Mouse (Mus musculus) granulocyte monocyte progenitor cell, adult 5-6 weeks (primary cell): ENCODE results near the gene Epha1. TPM values are rescaled to one million over a fixed set of nuclear protein-coding genes. Genes with fewer than 3 reads are reported as not detected.
A peak's percentile ranks its signal among the peaks of the same experiment; 100 is the strongest.

Experiments used
- ATAC-seq: replicated peaks from 2 replicates; pipeline ENCODE4 v1.8.0; 2016; ENCODE audit warnings: mild to moderate bottlenecking, moderate TSS enrichment, inconsistent platforms; ENCODE audit not compliant: poor library complexity, severe bottlenecking
- total RNA-seq, 2 experiments: library from RNA; stranded (forward) in 1 of 2; stranded (reverse) in 1 of 2; fragments of 200-712, 200-1000 nt in 1 of 2; fragments of >200 nt in 1 of 2; fragmentation: Nextera tagmentation in 1 of 2; gene quantifications; 2 replicates each; pipeline ENCODE4 v1.2.3; 2014 to 2017

Epha1 gene
- total RNA-seq, 2 experiments from 2014 or later = 0.86 TPM; not detected in 1

DNA sequence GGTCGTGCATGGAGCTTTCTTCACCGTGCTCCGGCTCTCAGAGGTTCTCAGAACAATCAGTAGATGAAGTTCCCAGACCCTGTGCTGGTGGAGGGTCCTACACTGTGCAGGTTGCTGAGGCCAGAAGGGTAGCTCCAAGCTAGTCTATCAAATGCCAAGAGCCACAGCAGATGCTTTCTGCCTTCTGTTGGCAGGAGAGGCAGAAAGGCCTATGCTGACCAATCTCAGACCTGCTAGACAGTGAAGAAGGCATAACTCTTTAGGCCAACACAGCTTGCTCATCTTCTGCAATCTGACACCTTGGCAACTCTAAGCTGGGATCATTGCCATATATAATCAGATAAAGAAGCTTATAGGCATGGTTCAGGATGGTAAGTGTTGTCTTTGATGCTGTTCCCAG is 42.9 kb downstream of the Epha1 start:
- ATAC-seq = no peak

DNA sequence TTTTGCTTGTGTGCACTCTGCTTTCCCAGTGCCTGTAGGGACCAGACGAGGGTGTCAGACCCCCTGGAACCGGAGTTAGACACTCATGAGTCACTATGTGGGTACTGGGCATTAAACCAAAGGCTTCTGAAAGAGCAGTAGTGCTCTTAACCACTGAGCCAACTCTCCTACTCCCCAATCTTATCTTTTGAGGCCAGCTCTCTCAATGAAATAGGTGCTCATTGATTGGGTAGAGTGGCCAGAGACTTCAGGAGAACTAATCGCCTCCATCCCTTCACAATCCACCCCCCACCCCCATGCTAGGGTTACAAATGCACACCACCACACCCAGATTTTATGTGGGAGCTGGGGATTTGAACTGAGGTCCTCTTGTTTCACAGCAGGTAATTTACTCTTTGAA is 44.3 kb downstream of the Epha1 start:
- no peak for ATAC-seq

DNA sequence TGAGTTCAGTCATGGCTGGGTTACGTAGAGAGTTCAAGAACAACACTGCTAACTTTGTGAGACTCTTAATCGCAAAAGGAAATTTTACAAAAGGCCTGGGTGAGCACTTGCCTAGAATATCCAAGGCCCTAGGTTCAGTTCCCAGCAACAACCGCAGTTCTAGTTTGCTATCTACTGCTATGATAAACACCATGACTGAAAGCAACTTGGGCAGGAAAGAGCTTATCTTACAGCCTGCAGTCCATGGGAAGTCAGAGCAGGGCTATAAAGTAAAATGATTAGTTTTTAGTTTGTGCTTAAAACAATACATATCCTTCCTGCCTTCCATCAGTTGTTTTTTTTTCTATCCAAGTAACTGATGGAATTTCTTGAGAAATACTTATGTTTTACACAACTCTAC is 46.6 kb downstream of the Epha1 start:
- ATAC-seq = no peak

DNA sequence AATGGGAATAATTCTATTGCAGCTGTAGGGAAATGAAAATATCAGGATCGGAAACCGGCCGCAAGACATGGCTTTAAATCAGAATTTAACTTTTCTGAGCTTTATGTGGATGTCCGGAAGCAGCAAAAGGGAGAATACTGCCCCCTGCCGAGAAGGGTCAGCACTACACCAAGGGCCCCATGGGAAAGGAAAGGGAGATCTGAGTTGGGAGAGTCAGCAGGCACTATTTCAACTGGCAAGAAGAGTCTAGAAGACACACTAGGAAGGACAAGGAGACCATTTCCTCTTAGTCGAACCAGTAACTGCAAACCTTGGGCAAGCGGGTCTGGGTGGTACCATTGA is 47.8 kb downstream of the Epha1 start:
- peak; percentile 83 for ATAC-seq

DNA sequence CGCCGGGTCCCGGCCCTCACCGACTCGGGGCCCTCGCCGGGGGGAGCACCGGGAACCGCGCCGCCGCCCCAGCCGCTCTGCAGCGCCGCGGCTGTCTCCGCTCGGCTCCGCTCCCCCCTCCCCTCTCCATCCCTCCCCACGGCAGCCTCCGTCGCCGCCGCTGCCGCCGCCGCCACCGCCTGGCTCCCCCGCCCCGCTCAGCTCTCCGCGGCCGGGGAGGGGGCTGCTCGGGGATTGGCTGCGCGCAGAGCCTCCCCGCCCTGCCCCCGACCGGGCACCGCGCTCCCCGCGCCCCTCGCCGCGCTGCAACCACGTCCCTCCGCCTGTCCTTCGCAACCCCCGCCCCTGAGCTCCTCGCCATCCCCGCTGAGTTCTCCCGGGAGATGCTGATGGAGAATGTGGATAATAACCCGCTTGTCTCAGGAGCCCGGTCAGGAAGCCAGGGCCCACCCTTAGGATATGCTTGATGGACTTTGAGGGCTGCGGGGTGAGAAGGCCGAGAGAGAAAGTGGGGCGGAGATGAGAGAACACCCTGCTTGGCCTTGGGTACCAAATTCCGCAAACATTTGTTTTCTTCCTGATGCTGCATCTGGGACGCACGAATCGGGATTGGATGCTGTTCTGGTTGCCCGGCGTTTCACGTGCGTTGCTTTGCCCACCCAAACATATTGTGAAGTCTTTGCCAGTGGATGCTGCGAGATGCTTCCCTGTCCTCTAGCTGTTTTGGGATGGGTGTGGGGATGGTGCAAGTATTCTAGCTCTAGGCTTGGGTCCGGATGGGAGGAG is 48.4 kb downstream of the Epha1 start, which contains the start of gene Fam131b:
Fam131b (minus strand) TSS at position 162 of the 786 bp plus-strand sequence.
- peak; percentile 20; the same call in 1 of the 2 replicates for ATAC-seq

DNA sequence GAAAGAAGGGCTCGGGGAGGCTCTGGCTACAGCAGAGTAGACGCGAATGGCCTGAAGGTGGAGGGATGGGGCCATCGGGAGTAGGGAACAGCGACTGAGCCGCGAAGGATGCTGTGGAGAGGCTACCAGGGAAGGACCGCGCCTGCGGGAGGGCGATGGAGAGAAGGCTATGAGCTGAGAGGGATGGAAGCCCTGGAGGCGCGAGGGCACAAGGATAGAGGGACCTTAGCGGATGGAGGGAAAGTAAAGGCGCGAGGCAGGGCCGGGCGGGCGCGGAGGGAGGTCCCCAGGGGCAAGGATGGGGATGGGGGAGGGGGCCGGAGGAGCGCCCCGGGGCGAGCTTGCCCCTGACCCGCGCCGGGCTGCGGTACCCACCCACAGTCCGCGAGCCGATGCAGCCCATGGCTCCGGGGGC is 49.0 kb downstream of the Epha1 start:
- peak; percentile 2; the same call in 1 of the 2 replicates for ATAC-seq

DNA sequence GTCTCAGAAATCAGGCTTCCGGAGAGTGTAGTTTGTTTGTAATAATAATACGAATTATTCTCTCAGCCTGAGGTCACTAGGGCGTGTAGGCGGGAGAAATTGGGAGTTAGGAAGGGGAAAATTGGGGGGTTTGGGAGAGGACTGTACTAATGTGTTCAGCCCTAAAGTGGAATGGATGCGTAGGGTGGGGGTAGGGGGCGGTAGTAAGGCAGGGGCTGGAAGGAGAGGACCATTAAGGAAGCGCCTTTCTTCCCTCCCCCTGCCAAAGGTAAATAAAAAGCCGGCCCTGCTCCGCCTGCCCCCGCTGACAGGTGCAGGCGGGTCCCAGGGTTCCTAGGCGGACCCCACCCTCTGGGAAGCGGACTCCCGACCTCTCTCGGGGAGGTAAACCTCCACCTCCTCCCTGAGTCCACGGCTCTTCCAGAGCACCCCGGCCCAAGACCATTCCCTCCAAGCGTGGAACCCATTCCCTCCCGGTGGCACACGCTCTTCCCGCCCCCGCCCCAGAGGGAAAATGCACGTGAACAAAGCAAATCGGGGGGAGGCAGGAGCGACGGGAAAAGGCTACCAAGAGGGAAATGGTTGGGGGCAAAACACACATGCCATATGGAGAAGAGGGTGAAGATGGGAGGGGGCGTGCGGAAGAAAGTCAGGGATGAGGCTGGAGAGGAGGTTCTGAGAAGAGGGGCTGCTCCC is 49.5 kb downstream of the Epha1 start:
- ATAC-seq = no peak

DNA sequence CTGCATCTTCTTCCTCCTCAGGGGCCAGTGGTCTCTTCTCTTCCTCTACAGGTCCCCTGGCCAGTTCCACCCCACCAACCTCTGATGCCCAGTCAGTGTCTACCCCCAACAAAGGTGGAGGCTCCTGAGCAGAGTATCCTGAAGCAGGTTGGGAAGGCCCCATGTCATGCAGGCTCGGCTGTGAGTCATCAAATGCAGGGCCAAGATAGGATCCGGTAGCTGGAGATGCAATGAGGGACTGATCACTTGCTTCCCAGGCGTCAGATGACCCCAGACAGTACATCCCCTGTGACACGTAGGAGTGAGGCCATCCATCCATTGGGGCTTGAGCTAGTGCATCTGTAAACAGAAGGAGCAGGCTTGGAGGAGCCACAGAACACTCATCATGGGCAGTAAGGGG is 54.8 kb downstream of the Epha1 start:
- no peak for ATAC-seq

DNA sequence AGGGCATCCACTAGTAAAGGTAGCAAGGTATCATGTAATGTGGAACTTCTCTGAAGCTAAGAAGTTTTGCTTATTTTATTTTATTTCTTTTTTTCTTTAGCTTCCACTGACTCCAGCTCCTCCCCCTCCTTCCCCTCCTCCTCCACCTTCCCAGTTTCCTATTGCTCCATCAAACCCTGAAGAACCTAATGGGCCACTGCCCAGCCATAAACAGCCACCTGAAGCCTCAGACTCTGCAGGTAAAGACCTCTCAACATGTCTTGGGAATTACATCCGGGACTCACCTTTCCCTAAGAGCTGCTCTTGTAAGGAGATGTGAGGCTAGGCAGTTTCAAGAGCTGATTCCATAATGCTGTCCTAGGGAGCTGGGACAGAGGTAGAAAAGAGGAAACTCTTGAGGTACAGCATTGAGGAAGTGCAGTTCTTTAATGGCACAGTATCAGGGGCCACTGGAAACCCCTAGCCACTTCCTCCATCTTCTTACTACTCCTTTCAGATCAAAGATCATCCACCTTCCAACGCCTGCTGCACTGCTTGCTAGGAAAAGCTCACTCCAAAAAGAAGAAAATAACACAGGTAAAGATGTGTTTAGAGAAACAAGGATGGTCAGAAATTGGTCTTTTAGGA is 62.5 kb downstream of the Epha1 start:
- ATAC-seq = peak; percentile 96

DNA sequence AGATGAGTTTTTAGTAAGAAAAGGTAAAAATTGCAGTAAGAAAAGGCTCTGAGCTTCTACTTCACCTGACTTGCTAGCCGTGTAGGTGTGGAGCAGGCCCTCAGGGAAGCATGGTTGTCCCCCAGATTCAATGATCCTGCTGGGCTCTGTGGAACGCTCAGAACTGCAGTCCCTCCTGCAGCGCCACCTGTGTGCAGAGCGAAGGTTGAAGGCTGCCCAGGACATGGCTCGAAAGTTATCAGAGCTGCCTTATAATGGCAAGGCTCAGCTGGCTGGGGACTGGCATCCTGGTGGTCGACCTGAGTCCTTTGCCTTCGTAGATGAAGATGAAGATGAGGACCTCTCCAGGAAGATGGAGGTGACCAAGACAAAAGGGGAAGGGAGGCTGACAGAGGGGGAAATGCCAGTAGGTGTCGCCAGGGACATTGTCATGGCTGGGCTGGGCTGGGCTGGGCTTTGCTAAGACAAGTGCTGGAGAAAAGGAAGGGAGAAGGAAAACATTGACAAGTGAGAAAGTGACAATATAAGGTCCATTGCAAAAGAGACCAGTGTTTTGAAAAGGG is 63.2 kb downstream of the Epha1 start:
- ATAC-seq = peak; percentile 55

Other genes starting within 250 kb of the Epha1 start
- gene Tas2r139, start 232.3 kb downstream of the Epha1 start, total RNA-seq (2014; fragmentation: Nextera tagmentation) = not detected in 2 replicates
- not detected in 2 replicates for gene Tas2r139, start 232.3 kb downstream of the Epha1 start, total RNA-seq (2017)
- not detected in 2 replicates for gene Tas2r144, start 157.9 kb downstream of the Epha1 start, total RNA-seq (2014; fragmentation: Nextera tagmentation)
- not detected in 2 replicates for gene Tas2r144, start 157.9 kb downstream of the Epha1 start, total RNA-seq (2017)
- 10.5 and 16.7 TPM in 2 replicates for gene Gstk1, start 127.3 kb downstream of the Epha1 start, total RNA-seq (2014; fragmentation: Nextera tagmentation)
- 4.9 and 6.4 TPM in 2 replicates for gene Gstk1, start 127.3 kb downstream of the Epha1 start, total RNA-seq (2017)
- gene Tmem139, start 111.3 kb downstream of the Epha1 start, total RNA-seq (2014; fragmentation: Nextera tagmentation) = not detected in 2 replicates
- not detected in 2 replicates for gene Tmem139, start 111.3 kb downstream of the Epha1 start, total RNA-seq (2017)
- 74.3 and 81.1 TPM in 2 replicates for gene Casp2, start 108.3 kb downstream of the Epha1 start, total RNA-seq (2014; fragmentation: Nextera tagmentation)
- gene Casp2, start 108.3 kb downstream of the Epha1 start, total RNA-seq (2017) = 48.6 and 58.7 TPM in 2 replicates
- gene Clcn1, start 86.6 kb downstream of the Epha1 start, total RNA-seq (2014; fragmentation: Nextera tagmentation) = not detected in 2 replicates
- 1.9 TPM in 1 of 2 replicates, not detected in the other for gene Clcn1, start 86.6 kb downstream of the Epha1 start, total RNA-seq (2017)
- not detected in 2 replicates for gene Fam131b, start 48.6 kb downstream of the Epha1 start, total RNA-seq (2014; fragmentation: Nextera tagmentation)
- gene Fam131b, start 48.6 kb downstream of the Epha1 start, total RNA-seq (2017) = not detected in 2 replicates
- gene Zyx, start 23.6 kb downstream of the Epha1 start, total RNA-seq (2014; fragmentation: Nextera tagmentation) = 116 and 131 TPM in 2 replicates
- 17.6 and 17.8 TPM in 2 replicates for gene Zyx, start 23.6 kb downstream of the Epha1 start, total RNA-seq (2017)
- gene Tas2r143, start 27.0 kb upstream of the Epha1 start, total RNA-seq (2014; fragmentation: Nextera tagmentation) = 1.6 TPM in 1 of 2 replicates, not detected in the other
- not detected in 2 replicates for gene Tas2r143, start 27.0 kb upstream of the Epha1 start, total RNA-seq (2017)
- not detected in 2 replicates for gene Tas2r135, start 32.2 kb upstream of the Epha1 start, total RNA-seq (2014; fragmentation: Nextera tagmentation)
- gene Tas2r135, start 32.2 kb upstream of the Epha1 start, total RNA-seq (2017) = not detected in 2 replicates
- not detected in 2 replicates for gene Tas2r126, start 61.3 kb upstream of the Epha1 start, total RNA-seq (2014; fragmentation: Nextera tagmentation)
- gene Tas2r126, start 61.3 kb upstream of the Epha1 start, total RNA-seq (2017) = not detected in 2 replicates
- gene Olfr458, start 91.9 kb upstream of the Epha1 start, total RNA-seq (2014; fragmentation: Nextera tagmentation) = not detected in 2 replicates
- gene Olfr458, start 91.9 kb upstream of the Epha1 start, total RNA-seq (2017) = not detected in 2 replicates
- not detected in 2 replicates for gene Olfr457, start 103.1 kb upstream of the Epha1 start, total RNA-seq (2014; fragmentation: Nextera tagmentation)
- not detected in 2 replicates for gene Olfr457, start 103.1 kb upstream of the Epha1 start, total RNA-seq (2017)
- gene Olfr456, start 113.9 kb upstream of the Epha1 start, total RNA-seq (2014; fragmentation: Nextera tagmentation) = not detected in 2 replicates
- gene Olfr456, start 113.9 kb upstream of the Epha1 start, total RNA-seq (2017) = not detected in 2 replicates
- gene Olfr455, start 174.3 kb upstream of the Epha1 start, total RNA-seq (2014; fragmentation: Nextera tagmentation) = not detected in 2 replicates
- not detected in 2 replicates for gene Olfr455, start 174.3 kb upstream of the Epha1 start, total RNA-seq (2017)
- gene Tcaf3, start 224.4 kb upstream of the Epha1 start, total RNA-seq (2014; fragmentation: Nextera tagmentation) = not detected in 2 replicates
- not detected in 2 replicates for gene Tcaf3, start 224.4 kb upstream of the Epha1 start, total RNA-seq (2017)